Mouse (Mus musculus) cerebellum, adult 9-11 months (tissue): ENCODE results near the gene Abcg8.
A peak's percentile ranks its signal among the peaks of the same experiment; 100 is the strongest.

ENCODE experiments used
- DNase-seq: peaks from one replicate; pipeline ENCODE4 v3.0.0; 2022

The Abcg8 gene

DNA sequence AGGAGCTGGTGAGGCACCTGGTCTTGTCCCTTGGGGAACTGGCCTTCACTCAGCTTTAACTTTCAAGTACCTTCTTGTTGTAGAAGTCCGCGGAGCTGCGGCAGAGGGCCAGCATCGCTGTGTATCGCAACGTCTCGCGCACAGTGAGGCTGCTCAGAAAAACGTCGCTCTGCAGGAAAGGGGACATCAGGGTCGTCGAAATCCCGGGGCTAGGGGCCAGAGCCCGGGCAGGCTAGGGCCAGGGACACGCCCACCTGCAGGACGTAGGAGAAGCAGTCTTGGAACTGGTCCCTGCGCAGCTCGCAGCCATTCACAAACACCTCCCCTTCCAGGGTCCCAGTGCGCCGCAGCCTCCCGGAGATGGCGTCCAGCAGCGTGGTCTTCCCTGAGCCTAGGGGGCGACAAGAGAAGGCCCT lies at the start of gene Abcg8:
TSS of gene Abcg8 (plus strand) at position 352 of the 416 bp plus-strand sequence.
- no peak for DNase-seq

DNA sequence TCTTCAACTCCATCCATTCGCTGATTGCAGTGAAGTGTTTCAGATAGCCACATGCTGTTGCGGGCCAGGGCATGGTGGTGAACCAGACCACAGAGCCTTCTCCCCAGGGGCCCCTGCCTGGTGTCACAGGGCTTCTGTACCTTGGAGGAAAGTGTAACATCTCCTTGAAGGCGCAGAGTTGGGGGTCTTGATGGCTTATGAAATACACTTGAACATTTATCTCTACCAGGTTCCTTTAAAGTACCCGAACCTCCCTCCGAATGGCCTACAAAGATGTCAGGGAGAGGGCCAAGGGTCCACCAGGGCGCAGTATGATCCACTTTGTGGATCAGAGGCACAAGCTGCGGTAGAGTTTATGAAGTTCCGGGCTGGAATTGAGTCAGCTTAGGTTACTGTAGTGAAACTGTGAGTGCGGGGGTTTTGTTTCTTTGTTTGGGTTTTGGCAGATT lies 49.2 kb upstream of the Abcg8 start:
- peak; percentile 46 for DNase-seq

DNA sequence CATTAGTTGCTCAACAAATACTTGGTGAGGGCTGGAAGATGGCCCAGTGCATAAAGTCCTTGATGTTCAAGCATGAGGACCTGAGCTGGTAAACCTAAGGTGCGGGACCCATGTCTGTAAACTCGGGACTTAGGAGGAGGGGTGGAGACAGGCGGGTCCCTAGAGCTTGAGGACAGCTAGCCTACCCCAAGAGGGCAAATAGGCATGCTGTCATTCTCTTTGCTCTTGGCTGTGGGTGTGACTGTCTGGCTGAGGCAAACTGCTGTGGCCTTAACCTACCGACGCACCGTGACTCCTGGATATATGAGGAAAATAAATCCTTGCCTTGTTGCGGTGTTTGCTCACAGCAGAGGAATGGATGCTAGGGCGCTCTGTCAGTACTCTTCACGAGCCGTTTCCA lies 48.4 kb upstream of the Abcg8 start:
- DNase-seq: no peak

DNA sequence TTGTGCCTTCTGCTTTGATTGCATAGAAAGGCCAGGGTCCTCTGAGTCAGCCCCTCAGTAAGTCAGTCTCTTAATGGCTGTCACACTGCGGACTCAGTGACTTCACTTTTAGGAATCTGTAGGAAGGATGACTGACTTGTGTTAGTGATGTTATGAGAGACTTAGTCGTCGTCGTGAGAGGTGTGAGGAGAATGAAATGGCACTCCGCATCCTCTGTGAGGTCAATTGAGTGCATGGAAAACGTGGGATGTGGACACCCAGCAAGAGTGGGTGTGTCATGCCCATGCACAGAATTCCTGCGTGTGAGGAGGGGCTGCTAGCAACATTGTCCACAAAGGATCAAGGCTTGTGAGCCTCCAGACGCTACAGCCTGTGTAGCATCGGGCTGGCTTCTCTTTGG lies 47.5 kb upstream of the Abcg8 start:
- DNase-seq: no peak

DNA sequence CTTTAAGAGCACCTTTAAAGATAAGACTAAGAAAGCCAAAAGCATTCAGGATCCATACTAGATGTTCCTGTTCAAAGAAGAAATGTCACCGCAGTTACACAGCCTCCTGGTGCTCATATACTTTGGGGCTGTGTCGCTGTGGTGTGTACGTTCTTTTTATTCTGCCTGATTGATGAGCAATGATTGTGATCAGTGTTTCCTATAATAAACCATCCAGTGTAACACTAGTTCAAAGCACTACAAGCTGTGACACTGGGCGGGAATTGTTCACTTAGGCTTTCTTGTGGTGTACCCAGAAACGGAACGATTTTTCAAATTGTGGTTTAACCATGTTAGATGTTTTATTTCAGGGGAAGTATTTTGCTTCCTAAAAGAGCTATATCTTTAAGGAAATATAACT lies 44.3 kb upstream of the Abcg8 start:
- DNase-seq: no peak

DNA sequence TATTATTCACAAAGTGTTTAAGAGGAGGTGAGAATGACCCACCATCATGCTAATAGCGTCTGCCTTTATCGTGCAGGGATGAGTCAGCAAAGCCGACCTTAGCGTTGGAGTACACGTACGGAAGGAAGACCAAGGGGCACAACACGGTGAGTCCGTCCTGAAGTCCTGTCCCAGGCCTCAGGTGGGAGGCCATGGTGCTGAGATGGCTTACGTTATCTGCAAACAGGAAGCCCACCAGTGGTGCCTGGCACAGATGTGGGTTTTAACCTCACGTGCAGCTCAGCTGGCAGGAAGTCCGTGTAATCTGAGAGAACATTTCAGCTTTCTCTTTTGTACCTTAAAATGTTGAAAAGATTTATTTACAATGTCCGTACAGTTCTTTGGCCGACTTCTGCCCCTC lies 42.7 kb upstream of the Abcg8 start:
- no peak for DNase-seq

DNA sequence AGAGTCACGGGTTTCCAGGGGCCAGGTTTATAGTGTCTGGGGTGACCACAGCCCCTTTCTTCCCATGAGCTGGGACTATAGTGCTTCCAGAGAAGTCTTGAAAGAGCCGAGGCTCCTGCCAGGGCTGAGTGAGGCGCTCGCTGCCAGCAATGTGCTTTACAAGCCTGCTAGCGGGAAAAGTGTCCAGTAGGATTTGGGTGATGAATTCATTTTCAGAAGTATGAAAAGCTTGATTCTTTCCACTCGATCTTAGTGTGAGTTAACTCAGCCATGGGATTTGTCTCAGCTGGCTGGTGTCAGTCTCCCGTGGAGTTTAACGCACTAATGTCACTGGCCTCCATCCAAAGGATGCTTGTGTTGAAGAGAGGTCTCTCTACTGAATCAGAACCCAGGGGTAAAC lies 39.8 kb upstream of the Abcg8 start:
- DNase-seq: no peak

DNA sequence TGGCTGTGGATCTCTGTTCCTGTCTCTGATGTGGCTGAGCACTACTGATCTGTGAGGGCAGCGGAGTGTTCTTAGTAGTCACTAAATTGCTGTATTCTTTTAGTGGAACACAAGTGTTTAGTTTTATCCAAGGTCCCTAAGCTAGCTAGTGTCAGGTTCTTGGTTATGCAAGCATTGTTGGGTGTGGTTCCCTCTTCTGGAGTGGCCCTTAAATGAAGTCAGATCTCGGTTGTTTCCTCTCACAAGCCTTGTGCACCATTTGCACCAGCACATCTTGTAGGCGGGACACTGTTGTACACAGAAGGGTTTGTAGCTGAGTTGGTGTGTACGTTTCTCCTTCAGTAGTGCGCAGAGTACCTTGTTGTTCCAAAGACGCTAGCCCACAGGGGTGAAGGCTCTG lies 38.1 kb upstream of the Abcg8 start:
- DNase-seq: no peak

DNA sequence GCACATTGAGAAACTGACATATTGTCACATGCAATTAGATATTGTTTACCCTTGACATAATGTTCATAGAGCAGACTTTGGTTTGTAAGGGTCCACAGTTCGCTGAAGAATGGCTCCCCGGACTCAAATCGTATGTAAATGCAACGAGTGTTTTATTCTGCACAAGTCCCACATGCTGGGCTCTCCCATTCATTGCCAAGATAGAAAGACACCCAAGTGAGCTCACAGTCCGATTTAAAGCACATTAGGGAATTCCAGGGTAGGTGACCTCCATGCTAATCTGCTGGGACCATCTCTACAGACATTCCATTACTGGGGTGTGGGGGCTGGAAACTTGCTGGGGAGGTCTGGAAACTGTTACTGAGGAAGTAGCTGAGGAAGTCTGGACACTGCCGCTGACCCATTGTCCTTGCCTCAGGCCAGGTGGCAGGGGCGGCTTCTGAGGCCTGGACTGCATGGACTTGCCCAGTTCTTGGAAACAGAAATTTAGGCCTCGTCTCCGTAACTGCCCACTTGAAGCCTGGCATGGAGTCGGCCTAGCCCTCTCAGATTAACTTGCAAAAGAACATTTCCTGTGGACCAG lies 36.2 kb upstream of the Abcg8 start:
- no peak for DNase-seq

DNA sequence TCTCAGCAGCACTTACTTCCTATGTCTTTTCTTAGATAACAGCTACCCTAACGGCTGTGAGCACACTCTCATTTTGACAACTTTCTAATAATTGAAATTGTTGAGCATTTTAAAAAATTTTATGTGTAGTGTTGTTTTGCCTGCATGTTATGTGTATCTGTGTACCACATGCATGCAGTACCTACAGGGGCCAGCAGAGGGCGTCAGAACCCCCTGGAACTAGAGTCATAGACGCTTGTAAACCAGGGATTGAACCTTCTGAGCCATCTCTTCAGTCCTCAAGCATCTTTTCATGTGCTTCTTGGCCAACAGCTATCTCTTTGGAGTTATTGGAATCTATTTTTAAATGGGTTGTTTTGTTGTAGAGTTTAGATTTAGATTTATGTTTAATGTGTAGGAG lies 34.2 kb upstream of the Abcg8 start:
- no peak for DNase-seq

DNA sequence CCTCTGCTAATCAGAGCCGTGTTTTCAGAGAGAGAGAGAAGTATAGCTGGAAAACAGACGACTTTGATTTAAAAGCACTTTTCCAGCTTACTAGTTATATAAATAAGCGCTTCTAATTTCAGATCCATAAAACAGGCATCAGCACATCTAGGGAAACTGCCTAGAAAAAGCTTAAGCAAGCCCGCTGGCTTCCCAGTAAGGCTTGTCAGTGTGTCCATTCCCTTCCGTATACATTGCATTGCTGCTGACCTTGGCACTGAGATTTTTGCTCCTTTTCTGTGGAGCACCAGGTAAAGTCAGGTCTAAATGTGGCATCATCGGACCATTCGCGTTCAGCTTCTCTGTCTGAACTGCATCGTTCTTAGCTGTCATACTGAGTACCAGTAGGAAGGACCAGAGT lies 33.8 kb upstream of the Abcg8 start:
- no peak for DNase-seq

DNA sequence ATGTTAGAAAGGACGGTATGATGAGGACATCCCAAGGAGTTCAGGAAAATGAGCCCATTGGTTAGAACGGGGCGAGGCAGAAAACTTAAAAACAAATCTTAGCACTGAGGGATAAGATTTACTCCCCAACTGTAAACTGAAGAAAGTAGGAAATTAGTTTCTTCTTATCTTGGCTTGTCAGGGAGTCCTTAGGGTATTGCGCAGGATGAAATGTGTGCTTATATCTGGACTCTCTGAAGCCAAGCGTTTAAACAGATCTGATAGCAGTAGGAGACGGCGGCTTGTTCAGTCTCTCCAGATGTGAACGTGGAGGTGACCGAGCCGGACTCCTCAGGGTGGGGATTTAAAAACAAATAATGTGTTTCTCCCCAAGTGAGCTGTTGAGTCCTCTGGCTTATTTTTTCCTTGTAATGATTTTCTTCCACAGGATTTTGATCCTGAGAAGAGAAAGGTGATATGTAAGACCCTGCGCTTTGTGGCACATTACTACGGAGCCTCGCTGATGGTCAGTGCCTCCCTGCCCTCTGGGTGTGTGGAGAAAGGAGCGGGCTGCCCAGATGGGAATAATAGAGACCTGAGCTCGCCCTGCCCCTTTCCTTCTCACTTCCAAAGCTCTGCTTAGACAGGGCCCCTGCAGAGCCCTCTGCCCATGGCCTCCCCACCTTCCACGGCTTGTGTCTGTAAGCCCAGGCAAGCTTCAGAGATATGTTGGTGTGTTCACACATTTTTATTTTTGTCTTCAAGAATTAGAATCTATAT lies 31.6 kb upstream of the Abcg8 start:
- DNase-seq: no peak

DNA sequence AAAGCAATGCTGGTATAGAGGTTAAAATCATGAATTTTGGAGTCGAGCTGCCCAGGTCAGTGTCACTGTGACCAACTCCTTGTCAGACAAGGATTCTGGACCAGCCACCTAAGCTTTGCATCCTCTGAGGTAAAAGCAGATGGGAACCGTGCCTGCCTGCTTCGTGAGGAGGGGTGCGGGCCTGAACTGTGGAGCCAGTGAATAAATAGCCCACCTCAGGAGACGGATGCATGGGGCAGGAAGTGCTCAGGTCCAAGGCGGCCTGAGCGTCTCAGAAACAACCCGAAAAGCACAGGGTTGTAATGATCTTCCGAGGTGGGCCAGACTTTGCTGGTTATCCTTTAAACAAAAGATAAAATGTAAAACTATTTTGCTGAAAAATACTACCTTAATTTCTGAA lies 31.0 kb upstream of the Abcg8 start:
- no peak for DNase-seq

DNA sequence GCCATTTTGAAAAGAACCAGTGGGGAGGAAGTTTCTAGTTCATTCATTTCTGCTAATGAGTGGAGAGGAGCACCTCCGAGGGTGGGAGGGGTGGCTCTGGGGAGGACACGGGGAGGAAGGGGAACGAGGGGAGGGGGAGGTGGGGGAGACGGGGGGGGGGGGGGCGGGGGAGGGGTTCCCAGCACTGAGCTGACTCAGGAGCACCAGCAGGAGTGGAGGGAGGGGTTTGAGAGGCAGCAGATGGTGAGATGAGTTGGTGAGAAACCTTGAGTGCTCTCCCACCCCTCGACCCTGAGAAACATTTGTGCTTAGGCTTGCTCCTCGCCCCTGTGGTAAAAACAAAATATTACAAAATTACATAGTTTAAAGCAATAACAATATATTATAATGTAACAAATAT lies 30.2 kb upstream of the Abcg8 start:
- no peak for DNase-seq

DNA sequence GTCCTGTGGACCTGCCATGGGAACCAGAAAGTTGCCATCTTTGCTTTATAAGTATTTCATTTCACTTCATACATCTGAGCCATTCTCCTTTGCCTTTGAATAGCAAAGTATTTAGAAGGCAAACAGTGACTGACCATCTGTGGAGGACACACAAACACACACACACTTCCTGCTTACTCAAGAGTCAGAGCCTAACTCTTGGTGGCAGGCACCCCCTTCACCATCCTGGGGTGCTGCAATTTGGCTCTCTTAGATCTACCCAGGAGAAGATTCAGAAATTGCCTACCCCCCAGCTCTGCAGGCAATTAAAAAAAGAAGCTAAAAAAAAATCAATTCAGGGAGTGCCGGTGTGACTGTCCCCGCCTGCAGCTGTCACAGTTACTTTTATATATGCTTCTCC lies 29.6 kb upstream of the Abcg8 start:
- no peak for DNase-seq

DNA sequence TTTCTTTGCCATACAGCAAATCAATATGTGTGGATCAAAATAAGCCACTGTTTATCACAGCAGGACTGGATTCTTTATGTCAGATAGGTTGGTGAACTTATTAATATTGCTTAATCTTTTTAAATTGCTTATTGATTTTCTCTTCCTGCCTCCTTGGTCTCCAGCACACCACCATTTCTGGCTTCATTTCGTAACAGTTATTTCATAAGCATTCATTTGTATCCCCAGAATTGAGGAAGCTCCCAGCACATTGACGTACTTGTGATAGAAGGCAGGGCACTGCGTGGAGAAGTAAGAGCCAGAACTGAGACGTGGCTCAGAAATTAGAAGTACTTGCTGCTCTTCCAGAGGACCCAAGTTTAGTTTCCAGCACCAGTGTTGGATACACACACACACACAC lies 28.5 kb upstream of the Abcg8 start:
- no peak for DNase-seq

DNA sequence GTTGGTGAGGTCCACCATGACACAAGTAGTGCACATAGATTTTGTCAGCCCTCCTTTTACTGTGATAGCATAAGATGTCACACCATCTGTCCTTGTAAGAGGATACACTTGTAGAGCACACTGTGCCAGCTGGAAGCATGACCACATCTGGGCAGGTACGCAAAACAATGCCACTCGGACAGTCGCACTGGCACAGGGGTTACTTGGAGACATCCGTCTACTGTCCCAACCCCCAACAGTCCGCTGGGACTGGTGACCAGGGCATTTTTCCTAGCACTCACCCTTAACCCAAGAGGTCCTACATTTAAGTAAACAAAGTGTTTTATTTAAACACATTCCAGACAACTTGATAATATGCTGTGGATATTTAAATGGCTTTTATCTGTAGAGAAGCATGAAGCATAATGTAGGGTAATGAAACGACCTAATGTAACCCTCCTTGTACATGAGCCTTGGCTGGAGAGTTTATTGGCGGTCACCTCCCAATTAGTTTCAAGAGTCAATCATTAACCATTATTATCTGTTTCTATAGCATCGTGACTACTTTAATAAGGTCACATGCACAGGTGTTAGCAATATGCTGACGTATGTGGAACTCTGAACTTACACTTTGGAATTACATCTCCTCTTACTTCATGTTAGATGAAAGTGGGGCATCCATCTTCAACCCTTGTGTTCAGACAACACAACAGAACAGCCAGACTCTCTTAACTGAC lies 25.6 kb upstream of the Abcg8 start:
- no peak for DNase-seq

DNA sequence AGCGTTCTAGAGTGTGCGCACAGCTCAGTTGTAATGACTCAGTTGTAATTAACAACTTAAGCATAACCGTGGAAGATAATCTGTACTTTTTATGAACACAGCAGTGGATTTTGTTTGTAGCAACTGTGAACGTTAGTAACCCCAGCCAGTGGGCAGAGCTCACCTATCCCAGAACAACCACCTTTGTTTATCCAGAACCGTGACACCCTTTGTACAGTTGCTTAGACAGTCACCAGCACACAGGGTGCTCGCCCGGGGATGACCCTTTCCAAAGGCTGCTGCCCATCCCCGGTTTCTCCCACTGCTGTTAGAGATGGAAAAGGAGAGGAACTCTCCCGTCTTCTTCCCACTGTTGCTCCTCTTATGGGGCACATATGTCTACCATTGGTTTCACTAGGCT lies 22.6 kb upstream of the Abcg8 start:
- DNase-seq: no peak

DNA sequence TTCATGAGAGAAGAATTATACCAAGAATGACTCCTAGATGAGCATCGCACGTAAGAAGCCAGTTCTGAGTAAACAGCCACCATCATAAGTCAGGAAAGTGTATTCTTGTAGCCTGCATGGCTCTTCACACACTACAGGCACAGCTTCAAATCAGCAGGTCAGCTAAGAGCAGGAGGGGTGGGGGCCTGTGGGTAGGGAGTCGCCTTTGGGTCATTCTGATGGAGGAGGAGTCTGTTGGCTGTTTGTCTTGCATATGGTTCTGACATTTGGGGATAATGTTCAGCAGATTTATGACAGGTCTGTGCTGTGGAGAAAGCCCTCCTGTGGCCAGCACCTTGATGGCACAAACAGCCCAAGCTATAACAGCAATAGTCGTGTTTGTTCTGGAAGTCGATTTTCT lies 19.9 kb upstream of the Abcg8 start:
- no peak for DNase-seq

DNA sequence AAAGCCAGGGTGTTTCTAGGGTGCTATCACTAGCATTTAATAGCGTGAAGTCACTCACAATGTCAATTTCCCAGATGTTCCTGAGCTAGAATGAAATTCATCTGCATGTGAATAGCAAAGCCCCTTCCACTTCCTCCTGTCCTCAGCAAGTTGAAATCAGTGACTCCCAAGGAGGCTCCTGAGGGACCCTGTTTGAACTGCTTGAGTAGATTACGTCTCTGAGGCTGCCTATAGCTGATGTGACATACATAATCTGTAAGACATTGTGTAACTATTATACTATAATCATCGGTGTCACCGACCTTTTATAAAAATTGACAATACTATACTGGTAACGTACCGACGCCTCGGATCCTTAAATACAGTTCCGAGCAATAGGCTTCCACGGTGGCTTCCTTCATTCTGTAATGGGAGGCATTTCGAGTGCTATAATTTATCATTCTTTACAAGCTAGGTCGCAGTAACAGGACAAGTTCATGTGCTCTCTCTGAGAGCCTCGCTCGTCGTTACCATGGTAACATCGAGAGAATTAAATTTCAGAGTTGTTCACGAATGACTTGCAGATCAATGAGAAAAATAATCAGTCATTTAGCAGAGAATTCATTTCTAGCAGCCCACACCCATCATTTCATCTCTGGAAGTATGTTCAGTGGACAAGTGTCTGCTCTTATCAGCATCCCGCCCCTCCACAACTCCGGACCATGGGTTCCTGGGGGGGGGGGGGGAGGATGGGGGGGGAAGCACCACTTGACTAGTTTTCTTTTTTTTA lies 19.3 kb upstream of the Abcg8 start:
- no peak for DNase-seq

DNA sequence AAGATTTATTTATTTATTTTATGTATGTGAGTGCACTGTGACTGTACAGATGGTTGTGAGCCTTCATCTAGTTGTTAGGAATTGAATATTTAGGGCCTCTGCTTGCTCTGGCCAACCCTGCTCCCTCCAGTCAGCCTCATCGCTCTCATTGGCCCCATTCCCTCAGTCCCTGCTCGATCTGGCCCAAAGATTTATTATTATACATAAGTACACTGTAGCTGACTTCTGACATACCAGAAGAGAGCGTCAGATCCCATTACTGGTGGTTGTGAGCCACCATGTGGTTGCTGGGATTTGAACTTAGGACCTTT lies 18.7 kb upstream of the Abcg8 start:
- DNase-seq: no peak

DNA sequence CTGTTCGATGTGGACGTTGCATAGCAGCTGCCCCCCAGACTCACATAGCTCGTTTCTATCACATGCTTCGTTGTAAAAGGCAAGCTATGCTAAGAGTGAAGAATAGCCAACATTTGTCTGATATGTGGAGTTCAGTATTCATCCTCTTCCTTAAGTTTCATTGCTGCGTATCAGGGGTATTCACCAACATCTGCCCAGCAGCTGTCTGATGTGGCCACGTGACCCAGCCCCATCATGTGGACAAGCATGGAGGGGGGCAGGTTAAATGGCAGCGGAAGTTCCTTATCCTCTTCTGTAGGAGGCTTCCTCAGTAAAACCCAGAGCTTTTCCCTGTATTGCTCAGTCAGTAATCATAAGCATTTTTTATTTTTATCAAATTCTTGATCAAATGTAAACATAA lies 18.3 kb upstream of the Abcg8 start:
- DNase-seq: no peak

DNA sequence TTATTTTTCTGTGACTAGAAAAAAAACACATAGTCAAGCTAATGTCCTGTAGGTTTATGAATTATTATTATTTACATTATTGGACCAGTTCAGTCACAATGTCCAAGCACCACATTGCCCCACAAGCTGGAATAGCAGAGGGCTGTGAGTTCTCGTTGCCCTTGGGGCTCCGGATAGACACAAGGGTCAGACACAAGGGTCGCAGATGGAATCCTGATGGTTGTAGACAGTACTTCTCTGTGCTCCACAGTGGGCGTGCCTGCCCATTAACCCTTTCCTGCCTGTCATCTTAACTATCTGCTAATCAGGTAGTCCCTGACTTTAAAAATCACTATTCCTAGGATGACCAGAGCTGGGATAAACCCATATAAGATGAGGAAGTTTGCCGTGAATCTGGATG lies 17.9 kb upstream of the Abcg8 start:
- DNase-seq: no peak

DNA sequence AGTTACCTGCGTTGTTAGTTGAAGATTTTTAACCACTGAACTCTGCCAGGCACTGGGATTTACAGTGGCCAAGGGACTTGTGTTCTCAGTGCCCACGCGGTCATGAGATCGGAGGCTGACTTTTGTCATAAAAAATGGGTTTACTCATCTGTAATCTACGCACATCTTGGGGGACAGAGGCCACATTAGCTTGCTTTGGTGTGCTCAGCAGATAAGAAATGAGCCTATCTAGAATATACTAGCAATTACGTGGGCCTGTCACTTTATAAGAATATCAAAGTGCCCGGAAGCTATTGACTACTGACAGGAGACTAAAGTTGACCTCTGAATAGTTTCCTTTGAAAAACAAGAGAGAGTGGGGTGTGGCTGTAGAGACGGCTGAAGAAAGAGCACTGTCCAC lies 17.2 kb upstream of the Abcg8 start:
- no peak for DNase-seq
